Mouse (Mus musculus) heart, embryonic 10.5 days (tissue): ENCODE data around the gene Slc6a19. TPM values are rescaled to one million over a fixed set of nuclear protein-coding genes. Genes with fewer than 3 reads are reported as not detected.
"Not testable (repeated sequence)": the region's sequence is repeated elsewhere in the genome, so short reads cannot be mapped to it uniquely, and the experiment has no call there.

ENCODE experiments used
- DNase-seq: peaks from one replicate; pipeline ENCODE4 v3.0.0-alpha.2; 2017; ENCODE audit warnings: low spot score
- H3K27ac ChIP-seq: fragments of 300-500 bp; sonication (generic); 2 replicates; pipeline ENCODE4 v1.5.1; 2016; ENCODE audit warnings: mild to moderate bottlenecking
- H3K27me3 ChIP-seq: fragments of 300-500 bp; sonication (generic); 2 replicates; pipeline ENCODE4 v1.6.1; 2016; ENCODE audit warnings: mild to moderate bottlenecking; ENCODE audit not compliant: poor library complexity, insufficient read depth, severe bottlenecking
- H3K36me3 ChIP-seq: fragments of 300-500 bp; sonication (generic); 2 replicates; pipeline ENCODE4 v1.6.1; 2016; ENCODE audit warnings: mild to moderate bottlenecking, moderate library complexity
- H3K4me1 ChIP-seq: fragments of 300-500 bp; sonication (generic); 2 replicates; pipeline ENCODE4 v1.6.1; 2016; ENCODE audit warnings: mild to moderate bottlenecking
- H3K4me3 ChIP-seq: fragments of 300-500 bp; sonication (generic); 2 replicates; pipeline ENCODE4 v1.5.1; 2016; ENCODE audit warnings: mild to moderate bottlenecking, moderate library complexity
- H3K9me3 ChIP-seq: fragments of 300-500 bp; sonication (generic); 2 replicates; pipeline ENCODE4 v1.6.1; 2016; ENCODE audit warnings: mild to moderate bottlenecking, moderate library complexity
- WGBS: fragments of 180-500 bp; shearing (Covaris S2); methylation state at CpG from one replicate; pipeline ENCODE4 v1.1.7; 2016; 5-methylcytosine and 5-hydroxymethylcytosine counted together
- polyA plus RNA-seq: library from polyadenylated mRNA; unstranded; fragments of >200 nt; fragmentation: Nextera tagmentation; extraction: Ambion mirVana; gene quantifications from 2 replicates; pipeline ENCODE4 v1.2.1, GENCODE M21; 2016

Gene Slc6a19
- polyA plus RNA-seq, result 0.06 TPM in 1 of 2 replicates, not detected in the other

- Histone ChIP-seq H3K9me3 (no peaks in the 10 kb centered on the region), H3K27ac (no peak within 1 kb of the TSS), H3K4me3 (no peak within 1 kb of the TSS), H3K36me3 (no peaks in the 10 kb centered on the region), H3K27me3 (0 out of 2 replicates have a peak, but pooled peaks cover 4% of the 10 kb centered on the region), H3K4me1 (peaks cover 5% of the 10 kb centered on the region; the same call in 1 of the 2 replicates)
- WGBS, result 84% methylated on average over 7 of the region's 7 CpGs
- no peak for DNase-seq
These were observed at the start of gene Slc6a19 for GRCm38 (mm10) chr13:73704694-73705325. Gene Slc6a19 (minus strand): TSS chr13:73704865.

- H3K9me3 ChIP-seq, result no peaks in the 10 kb centered on the region
- peaks cover 26% of the 10 kb centered on the region for H3K27me3 ChIP-seq
- H3K4me1 ChIP-seq, result peaks cover 9% of the 10 kb centered on the region
- WGBS, result 84% methylated on average over 3 of the region's 3 CpGs
- no peak overlapping the region for H3K27ac ChIP-seq
- no peaks in the 10 kb centered on the region for H3K36me3 ChIP-seq
- no peak overlapping the region for H3K4me3 ChIP-seq
- DNase-seq, result no peak
These were observed 46.6 kb upstream of the Slc6a19 start for GRCm38 (mm10) chr13:73751284-73751683.

GRCm38 (mm10) chr13:73750435-73750834 is 45.8 kb upstream of the Slc6a19 start:
- no peaks in the 10 kb centered on the region for H3K36me3 ChIP-seq
- H3K4me1 ChIP-seq, result peaks cover under 1% of the 10 kb centered on the region; the same call in 1 of the 2 replicates
- H3K4me3 ChIP-seq, result no peak overlapping the region
- no peaks in the 10 kb centered on the region for H3K9me3 ChIP-seq
- WGBS, result 60% methylated on average over 6 of the region's 6 CpGs
- DNase-seq, result no peak
- no peak overlapping the region for H3K27ac ChIP-seq
- peaks cover 26% of the 10 kb centered on the region for H3K27me3 ChIP-seq

- WGBS, result 35% methylated on average over 15 of the region's 15 CpGs
- H3K4me1 ChIP-seq, result no peaks in the 10 kb centered on the region
- no peaks in the 10 kb centered on the region for H3K9me3 ChIP-seq
- no peak for DNase-seq
- peaks cover 26% of the 10 kb centered on the region for H3K27me3 ChIP-seq
- no peak overlapping the region for H3K27ac ChIP-seq
- no peaks in the 10 kb centered on the region for H3K36me3 ChIP-seq
- H3K4me3 ChIP-seq, result no peak overlapping the region
These were observed 44.2 kb upstream of the Slc6a19 start for GRCm38 (mm10) chr13:73748663-73749440.

- WGBS, result 59% methylated on average over 3 of the region's 3 CpGs
- no peak for DNase-seq
- H3K4me3 ChIP-seq, result no peak overlapping the region
- H3K36me3 ChIP-seq, result no peaks in the 10 kb centered on the region
- H3K27me3 ChIP-seq, result peaks cover 13% of the 10 kb centered on the region
- H3K27ac ChIP-seq, result no peak overlapping the region
- no peaks in the 10 kb centered on the region for H3K9me3 ChIP-seq
- no peaks in the 10 kb centered on the region for H3K4me1 ChIP-seq
These were observed 39.0 kb upstream of the Slc6a19 start for GRCm38 (mm10) chr13:73743662-73744061.

- Histone ChIP-seq H3K9me3 (no peaks in the 10 kb centered on the region), H3K36me3 (no peaks in the 10 kb centered on the region), H3K27me3 (0 out of 2 replicates have a peak, but pooled peaks cover 6% of the 10 kb centered on the region), H3K4me3 (no peak overlapping the region), H3K4me1 (no peaks in the 10 kb centered on the region), H3K27ac (no peak overlapping the region)
- WGBS, result 54% methylated on average over 4 of the region's 4 CpGs
- DNase-seq, result no peak
These were observed 38.3 kb upstream of the Slc6a19 start for GRCm38 (mm10) chr13:73742944-73743343.

GRCm38 (mm10) chr13:73740399-73740944 is 35.8 kb upstream of the Slc6a19 start:
- WGBS, result 49% methylated on average over 2 of the region's 2 CpGs
- H3K27ac ChIP-seq, H3K4me1 ChIP-seq, H3K36me3 ChIP-seq, H3K4me3 ChIP-seq, H3K9me3 ChIP-seq, DNase-seq: not testable (repeated sequence)
- peaks cover 10% of the 10 kb centered on the region; the same call in 1 of the 2 replicates for H3K27me3 ChIP-seq

GRCm38 (mm10) chr13:73736943-73737342 is 32.3 kb upstream of the Slc6a19 start:
- 70% methylated on average over 3 of the region's 3 CpGs for WGBS
- H3K9me3 ChIP-seq, result no peaks in the 10 kb centered on the region
- no peak for DNase-seq
- H3K4me3 ChIP-seq, result no peak overlapping the region
- H3K36me3 ChIP-seq, result no peaks in the 10 kb centered on the region
- H3K27me3 ChIP-seq, result peaks cover 39% of the 10 kb centered on the region
- no peak overlapping the region for H3K27ac ChIP-seq
- H3K4me1 ChIP-seq, result peaks cover 13% of the 10 kb centered on the region

GRCm38 (mm10) chr13:73735928-73736327 is 31.3 kb upstream of the Slc6a19 start:
- DNase-seq, result no peak
- H3K9me3 ChIP-seq, result no peaks in the 10 kb centered on the region
- peaks cover 46% of the 10 kb centered on the region for H3K27me3 ChIP-seq
- no peaks in the 10 kb centered on the region for H3K36me3 ChIP-seq
- H3K27ac ChIP-seq, result no peak overlapping the region
- WGBS, result 78% methylated on average over 2 of the region's 2 CpGs
- H3K4me3 ChIP-seq, result no peak overlapping the region
- H3K4me1 ChIP-seq, result peaks cover 13% of the 10 kb centered on the region

- no peaks in the 10 kb centered on the region for H3K36me3 ChIP-seq
- H3K4me1 ChIP-seq, result peaks cover 13% of the 10 kb centered on the region
- no peak overlapping the region for H3K27ac ChIP-seq
- H3K9me3 ChIP-seq, result no peaks in the 10 kb centered on the region
- 81% methylated on average over 8 of the region's 8 CpGs for WGBS
- no peak overlapping the region for H3K4me3 ChIP-seq
- H3K27me3 ChIP-seq, result peaks cover 46% of the 10 kb centered on the region
- no peak for DNase-seq
These were observed 30.6 kb upstream of the Slc6a19 start for GRCm38 (mm10) chr13:73735270-73735669.

GRCm38 (mm10) chr13:73734379-73734778 is 29.7 kb upstream of the Slc6a19 start:
- Histone ChIP-seq H3K9me3 (no peaks in the 10 kb centered on the region), H3K27me3 (peaks cover 46% of the 10 kb centered on the region), H3K4me3 (no peak overlapping the region), H3K27ac (no peak overlapping the region), H3K36me3 (no peaks in the 10 kb centered on the region), H3K4me1 (peaks cover 14% of the 10 kb centered on the region)
- no peak for DNase-seq
- WGBS, result 79% methylated on average over 1 of the region's 1 CpGs

- Histone ChIP-seq H3K36me3 (no peaks in the 10 kb centered on the region), H3K4me3 (peak within 1 kb of the TSS; percentile 63), H3K4me1 (peaks cover 19% of the 10 kb centered on the region), H3K27me3 (peaks cover 46% of the 10 kb centered on the region), H3K9me3 (no peaks in the 10 kb centered on the region), H3K27ac (peak within 1 kb of the TSS; percentile 71)
- 4% methylated on average over 48 of the region's 48 CpGs for WGBS
- peak; percentile 77 for DNase-seq
These were observed 28.4 kb upstream of the Slc6a19 start, which contains the start of gene Slc12a7 for GRCm38 (mm10) chr13:73732742-73733700. Gene Slc12a7 (plus strand): TSS chr13:73733094.
